Mouse (Mus musculus) lung, adult 10 weeks (tissue): Measurements from ENCODE around the gene Znrd1as. TPM values are rescaled to one million over a fixed set of nuclear protein-coding genes. Genes with fewer than 3 reads are reported as not detected.

Source experiments
- polyA plus RNA-seq: library from polyadenylated mRNA; stranded (reverse); fragments of 350-450 nt; fragmentation: Illumina TruSeq; extraction: RNeasy Lipid Tissue Mini Kit (QIAGEN cat#74804); gene quantifications from one replicate; pipeline ENCODE4 v1.2.3, GENCODE M21; 2014; ENCODE audit warnings: low read depth, low replicate concordance; ENCODE audit not compliant: insufficient read depth

The Znrd1as gene
- 9.5 TPM for polyA plus RNA-seq

GRCm38 (mm10) chr17:36957999-36958743 lies at the start of gene Znrd1as, which contains the start of gene Znrd1:
TSS of gene Znrd1as (plus strand) at chr17:36958592.
TSS of gene Znrd1 (minus strand) at chr17:36958559.

GRCm38 (mm10) chr17:36942791-36943471 lies 15.5 kb upstream of the Znrd1as start, which contains the start of gene Rnf39:
TSS of gene Rnf39 (plus strand) at chr17:36942918.

GRCm38 (mm10) chr17:36950981-36951947 lies 7.1 kb upstream of the Znrd1as start, which contains the start of gene Ppp1r11:
TSS of gene Ppp1r11 (minus strand) at chr17:36951741.

GRCm38 (mm10) chr17:36981221-36981813 lies 22.9 kb downstream of the Znrd1as start, which contains the start of gene 2410137M14Rik:
TSS of gene 2410137M14Rik (minus strand) at chr17:36981237.

GRCm38 (mm10) chr17:36989437-36989836 lies 31.0 kb downstream of the Znrd1as start, which contains the start of gene H2-M5:
TSS of gene H2-M5 (minus strand) at chr17:36989537.

GRCm38 (mm10) chr17:37000863-37001262 lies 42.5 kb downstream of the Znrd1as start, which contains the start of gene Zfp57:
TSS of gene Zfp57 (plus strand) at chr17:37001163.

Other genes starting within 250 kb of the Znrd1as start
- not detected for gene H2-M10.5, start 185.7 kb upstream of the Znrd1as start, polyA plus RNA-seq
- gene H2-M10.6, start 146.4 kb upstream of the Znrd1as start, polyA plus RNA-seq = not detected
- 21.6 TPM for gene Trim26, start 121.5 kb upstream of the Znrd1as start, polyA plus RNA-seq
- gene Trim15, start 91.4 kb upstream of the Znrd1as start, polyA plus RNA-seq = 0.49 TPM
- 0.20 TPM for gene Trim10, start 89.0 kb upstream of the Znrd1as start, polyA plus RNA-seq
- 0.18 TPM for gene Trim40, start 68.5 kb upstream of the Znrd1as start, polyA plus RNA-seq
- gene Trim31, start 60.5 kb upstream of the Znrd1as start, polyA plus RNA-seq = not detected
- gene Rnf39, start 15.7 kb upstream of the Znrd1as start, polyA plus RNA-seq = 6.7 TPM
- 112 TPM for gene Ppp1r11, start 6.9 kb upstream of the Znrd1as start, polyA plus RNA-seq
- gene Znrd1, start within 50 bp of the Znrd1as start, polyA plus RNA-seq = 84.8 TPM
- gene 2410137M14Rik, start 22.6 kb downstream of the Znrd1as start, polyA plus RNA-seq = not detected
- 0.42 TPM for gene H2-M5, start 30.9 kb downstream of the Znrd1as start, polyA plus RNA-seq
- gene Zfp57, start 42.6 kb downstream of the Znrd1as start, polyA plus RNA-seq = 7.6 TPM
- gene Mog, start 64.8 kb downstream of the Znrd1as start, polyA plus RNA-seq = not detected
- 13.0 TPM for gene Gabbr1, start 87.4 kb downstream of the Znrd1as start, polyA plus RNA-seq
- not detected for gene Olfr90, start 129.9 kb downstream of the Znrd1as start, polyA plus RNA-seq
- gene Olfr91, start 139.7 kb downstream of the Znrd1as start, polyA plus RNA-seq = not detected
- gene Olfr92, start 161.5 kb downstream of the Znrd1as start, polyA plus RNA-seq = not detected
- not detected for gene Olfr93, start 202.9 kb downstream of the Znrd1as start, polyA plus RNA-seq
- 0.45 TPM for gene Ubd, start 235.3 kb downstream of the Znrd1as start, polyA plus RNA-seq
- not detected for gene Olfr94, start 242.4 kb downstream of the Znrd1as start, polyA plus RNA-seq